Mouse (Mus musculus): ENCODE data around the gene Fblim1.

Gene Fblim1

DNA sequence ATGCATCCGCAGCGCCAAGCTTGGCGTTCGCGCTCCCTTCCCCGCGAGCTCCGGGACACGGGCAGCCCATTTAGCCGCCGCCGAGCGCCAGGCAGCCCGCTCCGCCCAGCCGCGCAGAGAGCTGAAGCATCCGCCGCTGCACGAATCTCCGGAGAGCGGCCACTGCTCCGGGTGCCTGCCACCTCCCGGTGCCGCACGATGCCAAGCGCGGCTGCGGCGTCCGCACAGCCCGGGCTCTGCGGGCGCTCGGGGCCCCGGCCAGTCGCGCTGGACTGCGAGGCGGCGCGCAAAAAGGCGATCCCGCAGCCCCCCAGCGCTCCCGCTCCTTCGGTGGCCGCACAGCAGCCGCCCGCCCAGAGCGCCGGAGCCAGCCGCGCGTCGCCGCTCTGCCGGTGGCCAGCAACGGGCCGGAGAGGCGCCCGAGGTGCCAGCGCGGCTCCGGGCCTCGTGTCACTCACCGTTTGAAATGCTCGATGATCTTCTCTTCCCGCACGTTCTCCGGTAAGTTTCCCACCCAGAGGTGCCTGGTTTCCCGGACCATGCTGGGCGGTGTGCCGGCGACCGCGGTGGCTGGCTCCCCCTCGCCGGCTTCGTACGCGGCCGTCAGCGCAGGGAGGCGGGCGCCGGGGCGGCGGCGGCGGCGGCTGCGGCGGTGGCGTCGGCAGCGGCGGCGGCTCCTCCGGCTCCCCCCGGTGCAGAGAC is 68.0 kb downstream of the Fblim1 start:
- DNase-seq, result peak; percentile 72 to 78

DNA sequence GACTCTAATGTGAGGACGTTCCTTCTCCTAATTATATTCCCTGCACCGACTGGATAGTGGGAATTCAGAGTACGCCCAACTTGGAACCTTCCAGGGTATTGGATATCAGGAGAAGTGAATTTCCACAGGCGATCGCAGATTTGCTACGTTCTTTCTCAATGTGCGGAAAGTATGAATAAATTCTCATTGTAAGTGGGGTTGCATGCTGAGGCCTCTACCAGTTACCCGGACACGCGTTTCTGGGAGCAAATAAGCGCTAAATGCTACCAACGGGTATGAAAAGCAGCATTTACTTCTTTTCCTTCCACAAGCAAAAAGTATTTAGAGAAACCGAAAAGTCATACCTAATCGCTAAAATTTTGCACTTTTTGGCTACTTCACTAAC is 68.7 kb downstream of the Fblim1 start:
- DNase-seq, result no peak

DNA sequence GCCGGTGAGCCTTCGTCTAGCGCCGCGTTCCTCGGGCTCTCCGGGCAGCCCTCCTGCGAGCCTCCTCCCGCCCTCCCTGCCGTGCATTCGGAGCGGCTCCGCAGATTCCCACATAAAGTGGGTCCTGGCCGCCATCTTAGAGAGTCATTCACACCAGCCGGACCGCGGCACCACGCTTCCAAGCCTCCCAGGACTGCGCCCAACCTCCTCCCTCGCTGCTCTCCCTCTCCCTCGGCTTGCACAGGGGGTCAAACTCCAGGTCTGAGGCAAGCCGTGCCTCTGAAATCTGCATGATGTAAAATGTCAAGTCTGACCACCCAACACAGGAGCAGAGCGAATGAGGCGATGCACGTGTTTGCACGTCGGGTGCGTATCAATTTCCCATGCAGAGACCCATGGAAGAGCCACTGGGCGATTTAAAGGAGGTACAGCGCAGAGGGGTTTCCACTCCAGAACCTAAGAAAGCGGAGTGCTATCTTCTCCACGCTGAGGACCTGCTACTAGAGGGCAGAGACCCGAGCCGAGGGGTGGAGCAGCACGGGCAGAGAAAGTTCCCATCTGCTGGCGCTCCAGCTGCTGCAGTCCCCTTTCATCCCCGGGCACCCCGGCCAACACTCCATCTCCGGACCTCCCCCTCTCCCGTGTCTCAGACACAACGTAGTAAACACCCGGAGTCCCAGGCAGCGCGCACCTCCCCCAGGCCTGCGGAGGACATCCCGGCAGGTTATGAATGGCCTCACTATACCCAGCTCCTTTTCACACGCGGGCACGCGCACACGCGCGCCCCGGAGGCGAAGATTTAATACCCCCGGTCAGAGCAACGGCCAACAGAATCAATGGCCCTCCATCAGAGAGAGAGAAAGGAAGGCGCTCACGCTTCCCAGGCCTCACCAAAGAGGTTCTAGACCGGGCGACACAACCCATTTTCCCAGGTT is 69.3 kb downstream of the Fblim1 start:
- DNase-seq, result peak; percentile 48 to 66

DNA sequence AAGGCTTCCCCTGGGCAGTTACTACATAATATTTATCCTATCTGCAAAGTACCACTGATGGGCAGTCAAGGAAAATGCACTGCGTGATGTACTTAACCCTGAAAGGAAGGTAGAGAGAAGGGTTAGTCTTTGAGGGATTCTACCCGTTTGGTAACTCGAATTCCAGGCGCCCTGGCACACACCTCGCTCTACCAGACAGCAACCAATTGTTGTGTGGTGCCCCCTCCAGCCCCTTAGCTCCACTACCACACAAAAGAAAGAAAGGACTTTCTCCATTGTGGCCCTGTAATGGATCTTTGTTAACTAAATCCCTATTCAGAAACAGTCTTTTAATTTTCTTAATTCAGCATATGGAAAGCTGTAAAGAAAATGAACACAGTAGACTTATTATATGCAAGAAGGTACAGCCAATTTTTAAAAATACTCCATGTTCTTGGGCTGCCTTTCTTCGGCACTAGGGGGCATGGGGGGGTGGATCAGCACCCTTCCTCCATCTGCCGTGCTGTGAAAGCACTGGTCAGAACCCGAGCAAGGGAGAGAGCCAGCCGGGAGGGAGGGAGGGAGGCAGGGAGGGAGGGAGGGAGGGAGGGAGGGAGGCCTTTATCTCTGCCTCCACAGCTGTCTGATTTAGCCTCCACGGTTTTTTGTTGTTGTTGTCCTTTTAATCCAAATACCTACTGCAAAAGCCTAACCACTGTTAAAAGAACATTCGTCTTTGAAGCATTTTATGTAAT is 70.8 kb downstream of the Fblim1 start:
- DNase-seq, result peak; percentile 56 to 58

DNA sequence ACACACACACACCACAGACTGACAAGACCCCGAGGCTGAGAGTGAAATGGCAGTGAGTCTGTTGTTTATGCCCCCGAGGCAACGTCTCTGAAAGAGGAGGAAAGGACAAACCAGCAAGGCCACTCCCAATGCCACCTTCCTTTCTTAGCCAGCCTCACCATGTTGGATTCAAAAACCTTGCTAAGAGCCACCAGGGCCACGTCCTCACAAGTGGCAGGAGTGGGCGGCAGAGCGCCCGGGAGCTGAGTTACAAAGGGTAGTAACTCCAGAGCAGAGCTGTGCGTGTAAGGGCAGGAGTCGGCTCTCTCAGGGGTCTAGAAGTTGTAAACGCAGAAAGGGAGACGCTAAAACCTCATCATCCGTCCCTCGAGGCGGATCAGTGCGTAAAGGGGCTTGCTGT is 74.9 kb downstream of the Fblim1 start:
- DNase-seq, result no peak

DNA sequence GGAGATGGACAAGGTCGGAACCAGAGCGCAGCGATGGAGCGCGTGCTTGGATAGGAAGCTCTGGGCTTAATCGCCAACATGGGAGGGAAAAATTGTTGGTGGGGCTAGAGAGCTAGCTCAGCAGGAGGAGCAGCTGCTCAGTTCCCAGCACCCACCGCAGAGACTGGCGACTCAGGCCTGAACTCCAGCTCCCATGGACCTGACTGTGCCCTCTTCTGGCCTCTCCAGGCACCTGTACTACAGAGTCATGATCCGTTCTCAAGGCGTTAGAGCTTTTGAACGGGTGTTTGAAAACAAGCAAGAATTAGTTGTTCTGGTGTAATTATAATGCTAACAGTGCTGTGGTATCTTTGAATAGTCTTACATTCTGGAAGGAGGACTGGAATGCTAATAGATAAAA is 77.0 kb downstream of the Fblim1 start:
- DNase-seq, result no peak

DNA sequence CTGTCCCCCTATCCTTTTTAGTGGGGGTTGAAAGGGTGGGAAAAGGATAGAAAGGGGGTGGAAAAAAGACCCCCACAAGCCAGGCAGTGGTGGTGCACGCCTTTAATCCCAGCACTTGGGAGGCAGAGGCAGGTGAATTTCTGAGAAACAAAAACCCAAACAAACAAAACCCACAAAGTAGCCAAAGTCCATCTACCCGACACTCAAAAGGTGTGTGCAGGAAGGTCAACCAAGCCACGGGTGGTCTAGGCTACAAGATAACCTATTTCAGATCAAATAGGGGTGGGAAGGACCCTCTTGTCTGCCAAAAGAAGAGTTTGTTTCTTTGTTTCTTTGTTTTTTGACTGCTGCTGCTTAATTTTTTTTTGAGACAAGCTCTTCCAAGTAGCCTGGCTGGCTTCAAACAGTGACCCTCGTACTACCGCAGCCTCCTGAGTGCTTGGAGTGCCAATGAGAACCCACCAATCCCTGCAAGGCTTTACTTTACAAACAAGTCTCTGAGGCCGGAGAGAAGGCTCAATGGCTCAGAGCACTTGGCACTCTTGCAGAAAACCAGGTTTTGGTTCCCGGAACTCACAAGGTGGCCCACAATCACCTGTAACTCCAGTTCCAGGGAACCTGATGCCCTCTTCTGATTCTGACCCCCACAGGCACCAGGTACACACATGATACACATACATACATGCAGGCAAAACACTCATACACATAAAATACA is 78.8 kb downstream of the Fblim1 start:
- no peak for DNase-seq
